Mouse (Mus musculus) liver, adult 2 months (tissue): ENCODE data around the gene B4galnt2. TPM values are rescaled to one million over a fixed set of nuclear protein-coding genes. Genes with fewer than 3 reads are reported as not detected.
A peak's percentile ranks its signal among the peaks of the same experiment; 100 is the strongest.

Experiments used
- DNase-seq: peaks from one replicate; pipeline ENCODE4 v3.0.0-alpha.2; 2011; ENCODE audit warnings: low read depth, low spot score; ENCODE audit errors: extremely low read depth
- H3K27ac ChIP-seq: fragments of 200-500 bp; replicated peaks from 2 replicates; pipeline ENCODE4 v1.5.1; 2012; ENCODE audit warnings: low read depth, mild to moderate bottlenecking, control low read depth, inconsistent platforms, low read length; ENCODE audit not compliant: insufficient read depth
- H3K27me3 ChIP-seq: fragments of 200-500 bp; 2 replicates; pipeline ENCODE4 v1.6.1; 2012; ENCODE audit warnings: mild to moderate bottlenecking, moderate library complexity, low read length, inconsistent platforms; ENCODE audit not compliant: control insufficient read depth, insufficient read depth
- H3K36me3 ChIP-seq: fragments of 200-500 bp; 2 replicates; pipeline ENCODE4 v1.6.1; 2012; ENCODE audit warnings: low read length, inconsistent platforms; ENCODE audit not compliant: control insufficient read depth, insufficient read depth
- H3K4me1 ChIP-seq: fragments of 200-500 bp; 2 replicates; pipeline ENCODE4 v1.6.1; 2011; ENCODE audit warnings: low read length; ENCODE audit not compliant: control insufficient read depth, insufficient read depth
- H3K4me3 ChIP-seq: fragments of 200-500 bp; 2 replicates; pipeline ENCODE4 v1.5.1; 2011; ENCODE audit warnings: low read depth, mild to moderate bottlenecking, control low read depth, low read length, moderate library complexity; ENCODE audit not compliant: insufficient read depth
- H3K79me2 ChIP-seq: fragments of 200-500 bp; 2 replicates; pipeline ENCODE4 v1.6.1; 2012; ENCODE audit warnings: inconsistent platforms, mild to moderate bottlenecking, low read length, moderate library complexity; ENCODE audit not compliant: control insufficient read depth, insufficient read depth
- H3K9ac ChIP-seq: fragments of 200-500 bp; 2 replicates; pipeline ENCODE4 v1.6.1; 2012; ENCODE audit warnings: low read depth, mild to moderate bottlenecking, control low read depth, inconsistent platforms, low read length
- CTCF ChIP-seq: fragments of 200-500 bp; IDR thresholded peaks from 2 replicates; pipeline ENCODE4 v1.5.1; 2011; ENCODE audit warnings: low read depth, low read length, control low read depth
- POLR2A ChIP-seq: fragments of 200-500 bp; IDR thresholded peaks from 2 replicates; pipeline ENCODE4 v1.6.1; 2011; ENCODE audit warnings: low read length, control low read depth; ENCODE audit not compliant: insufficient read depth; ENCODE audit errors: extremely low read depth
- WGBS: fragments of 180-500 bp; shearing (Covaris S2); methylation state at CpG from one replicate; pipeline ENCODE4 v1.1.7; 2018; 5-methylcytosine and 5-hydroxymethylcytosine counted together
- polyA plus RNA-seq: library from polyadenylated mRNA; depleted of rRNA; stranded (reverse); fragments of >200 nt; gene quantifications from 2 replicates; pipeline ENCODE4 v1.2.3, GENCODE M21; 2012
- total RNA-seq: library from RNA; depleted of rRNA; stranded (reverse); fragments of >200 nt; gene quantifications from 2 replicates; pipeline ENCODE4 v1.2.3, GENCODE M21; 2014

Gene B4galnt2
- total and polyA plus RNA-seq, 2 experiments: 0.37 TPM; not detected in 1

- H3K36me3 ChIP-seq: no peaks in the 10 kb centered on the region
- DNase-seq: no peak
- WGBS: 62% methylated on average over 5 of the region's 5 CpGs
- no peaks in the 10 kb centered on the region for H3K27me3 ChIP-seq
- TF ChIP-seq POLR2A (no peak), CTCF (no peak)
- H3K9ac ChIP-seq: peak overlapping the region; percentile 62
- no peaks in the 10 kb centered on the region for H3K79me2 ChIP-seq
- H3K4me1 ChIP-seq: peaks cover under 1% of the 10 kb centered on the region; the same call in 1 of the 2 replicates
- peak overlapping the region; percentile 73 for H3K4me3 ChIP-seq
- H3K27ac ChIP-seq: peak overlapping the region; percentile 70
These were observed 73.8 kb downstream of the B4galnt2 start for GRCm38 (mm10) chr11:95840694-95841497.

- Histone ChIP-seq H3K27ac (peak overlapping the region; percentile 38), H3K4me3 (no peak overlapping the region), H3K4me1 (peaks cover 4% of the 10 kb centered on the region; the same call in 1 of the 2 replicates)
These were observed 75.5 kb downstream of the B4galnt2 start for GRCm38 (mm10) chr11:95838999-95839868.

GRCm38 (mm10) chr11:95838598-95838997, 76.1 kb downstream of the B4galnt2 start:
- Histone ChIP-seq H3K4me3 (no peak overlapping the region), H3K27me3 (no peaks in the 10 kb centered on the region), H3K27ac (peak overlapping the region; percentile 38), H3K36me3 (no peaks in the 10 kb centered on the region), H3K9ac (no peak overlapping the region; the same call in 1 of the 2 replicates), H3K79me2 (no peaks in the 10 kb centered on the region), H3K4me1 (peaks cover 4% of the 10 kb centered on the region; the same call in 1 of the 2 replicates)
- 71% methylated on average over 4 of the region's 4 CpGs for WGBS
- DNase-seq: no peak
- TF ChIP-seq POLR2A: no peak
- no peak for TF ChIP-seq CTCF

More at GRCm38 (mm10) chr11:95838999-95839868, 75.5 kb downstream of the B4galnt2 start:
- H3K9ac ChIP-seq: no peak overlapping the region; the same call in 1 of the 2 replicates
- no peaks in the 10 kb centered on the region for H3K36me3 ChIP-seq
- TF ChIP-seq POLR2A (no peak), CTCF (no peak)
- H3K27me3 ChIP-seq: no peaks in the 10 kb centered on the region
- no peaks in the 10 kb centered on the region for H3K79me2 ChIP-seq
- WGBS: 78% methylated on average over 8 of the region's 8 CpGs
- no peak for DNase-seq

GRCm38 (mm10) chr11:95837059-95837458, 77.6 kb downstream of the B4galnt2 start, which contains the start of gene Gngt2:
Gene Gngt2 (plus strand): TSS chr11:95837216.
- Histone ChIP-seq H3K4me1 (peaks cover 4% of the 10 kb centered on the region; the same call in 1 of the 2 replicates), H3K27me3 (no peaks in the 10 kb centered on the region), H3K36me3 (no peaks in the 10 kb centered on the region), H3K9ac (no peak within 1 kb of the TSS), H3K4me3 (no peak within 1 kb of the TSS; the same call in 1 of the 2 replicates), H3K27ac (peak within 1 kb of the TSS; percentile 75), H3K79me2 (no peaks in the 10 kb centered on the region)
- DNase-seq: peak; percentile 30
- 46% methylated on average over 10 of the region's 10 CpGs for WGBS
- TF ChIP-seq CTCF: no peak
- TF ChIP-seq POLR2A: no peak

- Histone ChIP-seq H3K4me1 (peaks cover 4% of the 10 kb centered on the region; the same call in 1 of the 2 replicates), H3K27ac (peak overlapping the region; percentile 75), H3K4me3 (no peak overlapping the region), H3K36me3 (no peaks in the 10 kb centered on the region), H3K79me2 (no peaks in the 10 kb centered on the region), H3K9ac (no peak overlapping the region), H3K27me3 (no peaks in the 10 kb centered on the region)
- DNase-seq: no peak
- WGBS: 28% methylated on average over 6 of the region's 6 CpGs
- TF ChIP-seq CTCF: no peak
- TF ChIP-seq POLR2A: no peak
These were observed 78.3 kb downstream of the B4galnt2 start for GRCm38 (mm10) chr11:95836433-95836832.
